Mouse (Mus musculus) left cerebral cortex, postnatal 4 days (tissue): ENCODE data around the gene Sema3b. TPM values are rescaled to one million over a fixed set of nuclear protein-coding genes. Genes with fewer than 3 reads are reported as not detected.

Experiments
- DNase-seq: peaks from one replicate; pipeline ENCODE4 v3.0.0-alpha.2; 2022
- intact Hi-C: fragments of 180-260 bp; cut with DNase I; formaldehyde crosslinking; loops from one replicate; pipeline ENCODE4 v1.15.1; 2025
- total RNA-seq, 2 experiments: library from RNA; stranded (reverse); gene quantifications; 2 replicates each; pipeline ENCODE4 v1.2.3; 2021

Gene Sema3b
- total RNA-seq, 2 experiments from 2014 or later: 3.9 to 5.6 TPM

GRCm38 (mm10) chr9:107617461-107617860, 8.4 kb upstream of the Sema3b start:
- no peak for DNase-seq
- intact Hi-C loops: no loop called here

- DNase-seq: no peak
- intact Hi-C loops: no loop called here
These were observed 6.0 kb upstream of the Sema3b start for GRCm38 (mm10) chr9:107615035-107615434.

- no peak for DNase-seq
- intact Hi-C loops: no loop called here
These were observed 4.0 kb upstream of the Sema3b start for GRCm38 (mm10) chr9:107612945-107613569.

GRCm38 (mm10) chr9:107612191-107612944, 3.3 kb upstream of the Sema3b start:
- DNase-seq: peak; percentile 100
- intact Hi-C loops: no loop called here

DNA sequence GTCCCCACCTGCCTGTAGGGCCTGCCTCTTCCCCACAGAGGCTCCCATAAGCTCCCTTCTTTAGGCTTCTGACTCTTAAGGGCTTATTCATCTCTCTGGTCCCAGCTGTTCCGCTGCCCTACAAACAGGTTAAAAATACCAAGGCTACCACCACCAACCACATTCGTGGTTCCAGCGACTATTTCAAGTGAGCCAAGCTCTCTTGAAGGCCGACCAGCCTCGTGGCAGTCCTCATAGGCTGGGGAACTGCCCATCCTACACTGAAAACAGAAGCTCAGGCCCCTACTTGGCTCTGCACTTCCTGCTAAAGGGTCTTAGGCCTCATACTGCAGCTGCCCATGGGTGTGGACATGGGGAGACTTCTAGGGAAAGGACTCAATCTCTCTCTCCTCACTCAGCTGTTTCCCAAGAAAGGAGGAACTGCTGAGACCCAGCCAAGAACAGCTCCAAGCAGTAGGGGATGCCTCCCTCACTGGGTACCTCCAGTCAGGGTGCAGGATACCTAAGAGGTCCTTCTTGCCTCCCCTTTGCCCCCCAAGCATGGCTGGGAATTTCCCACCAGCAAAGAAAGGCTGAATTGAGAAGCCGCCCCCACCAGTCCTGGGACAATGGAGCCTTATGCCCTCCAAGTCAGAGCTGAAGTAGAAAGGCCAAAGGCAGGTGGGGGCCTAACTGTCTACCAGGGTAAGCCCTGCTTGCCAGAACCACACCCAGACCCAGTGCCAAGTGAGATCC, 2.6 kb upstream of the Sema3b start:
- DNase-seq: no peak
- intact Hi-C loops: no loop called here

DNA sequence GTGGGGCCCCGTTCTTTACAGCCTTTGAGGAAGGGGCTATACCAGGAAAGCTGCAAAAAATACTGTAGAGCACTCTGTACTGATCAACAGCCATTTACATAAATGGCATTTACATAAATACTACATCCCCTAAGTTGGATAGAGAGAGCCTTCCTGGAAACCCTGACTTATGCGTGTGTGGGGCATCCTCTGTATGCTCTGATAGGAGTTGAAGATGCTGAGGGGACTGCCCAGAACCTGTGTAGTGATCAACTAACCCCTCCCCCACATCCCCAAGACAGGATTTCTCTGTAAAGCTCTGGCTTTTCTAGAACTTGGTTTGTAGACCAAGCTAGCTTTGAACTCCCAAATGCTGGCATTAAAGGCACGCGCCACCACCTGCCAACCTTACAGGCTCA, 403 bp upstream of the Sema3b start:
- no peak for DNase-seq
- intact Hi-C loops: no loop called here

GRCm38 (mm10) chr9:107607653-107608245, 1.3 kb downstream of the Sema3b start:
- intact Hi-C loops: no loop called here
- DNase-seq: no peak

GRCm38 (mm10) chr9:107607036-107607435, 2.0 kb downstream of the Sema3b start:
- DNase-seq: no peak
- intact Hi-C loops: no loop called here

- intact Hi-C loops: no loop called here
- no peak for DNase-seq
These were observed 2.4 kb downstream of the Sema3b start for GRCm38 (mm10) chr9:107606591-107606990.

GRCm38 (mm10) chr9:107605041-107605661, 3.9 kb downstream of the Sema3b start:
- intact Hi-C loops: no loop called here
- DNase-seq: no peak

DNA sequence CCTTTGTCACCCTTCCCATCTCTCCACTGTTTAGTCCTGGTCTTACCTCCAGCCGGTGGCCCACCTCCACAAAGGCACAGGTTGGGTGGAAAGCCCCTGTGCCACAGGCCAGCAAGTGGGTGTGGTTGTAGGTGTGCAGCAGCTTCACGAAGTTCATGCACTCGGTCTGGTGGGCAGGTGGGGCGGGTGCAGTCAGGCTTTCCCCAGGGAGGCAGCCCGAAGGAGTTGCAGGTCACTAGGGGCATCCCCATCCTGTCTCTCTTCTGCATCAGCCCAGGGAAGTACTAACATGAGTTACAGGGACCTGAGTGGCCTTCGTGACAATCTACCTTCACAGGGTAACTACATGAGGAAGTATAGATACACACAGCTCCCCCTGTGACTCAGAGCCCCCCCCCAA, 5.8 kb downstream of the Sema3b start:
- DNase-seq: no peak

DNA sequence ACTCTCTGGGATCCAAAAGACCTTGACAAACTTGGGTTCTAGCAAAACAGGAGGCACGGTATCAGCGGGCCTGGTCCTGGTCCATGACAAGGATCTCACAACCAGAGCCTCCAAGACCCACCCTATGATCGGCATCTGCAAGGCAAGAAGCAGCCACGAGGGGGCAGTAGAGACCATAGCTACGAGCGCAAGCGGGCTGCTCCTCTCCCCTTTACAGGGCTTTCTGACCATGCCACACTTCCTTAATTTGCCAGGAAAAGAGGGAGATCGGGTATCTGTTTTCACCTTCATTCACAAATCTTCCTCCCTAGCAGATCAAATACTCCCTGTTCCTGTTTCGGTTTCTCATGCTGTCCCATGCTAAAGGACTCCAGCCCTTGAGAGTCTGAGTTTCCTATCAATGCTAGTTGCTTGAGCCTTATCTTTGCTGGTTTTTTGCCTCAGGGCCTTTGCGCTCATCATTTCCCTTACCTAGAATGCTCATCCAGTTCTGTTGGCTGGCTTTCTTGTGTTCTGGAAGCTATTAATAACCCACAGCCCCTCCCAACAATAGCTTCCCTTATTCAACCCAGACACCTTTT, 6.9 kb downstream of the Sema3b start:
- intact Hi-C loops: loop anchor here (2.0 to 5.0 kb wide), 2 partner anchors 43 to 75 kb away; partner anchors contain the start of gene Gnat1
- peak; percentile 95 for DNase-seq

More for the DNA sequence above, 5.8 kb downstream of the Sema3b start:
- intact Hi-C loops: loop anchor here (2.0 to 5.0 kb wide), 2 partner anchors 42 to 74 kb away; partner anchors contain the start of gene Gnat1

GRCm38 (mm10) chr9:107601275-107601674, 7.8 kb downstream of the Sema3b start:
- intact Hi-C loops: loop anchor here (5.0 kb wide), 1 partner anchor 76 kb away; the partner anchor contains the start of gene Gnat1
- DNase-seq: no peak

DNA sequence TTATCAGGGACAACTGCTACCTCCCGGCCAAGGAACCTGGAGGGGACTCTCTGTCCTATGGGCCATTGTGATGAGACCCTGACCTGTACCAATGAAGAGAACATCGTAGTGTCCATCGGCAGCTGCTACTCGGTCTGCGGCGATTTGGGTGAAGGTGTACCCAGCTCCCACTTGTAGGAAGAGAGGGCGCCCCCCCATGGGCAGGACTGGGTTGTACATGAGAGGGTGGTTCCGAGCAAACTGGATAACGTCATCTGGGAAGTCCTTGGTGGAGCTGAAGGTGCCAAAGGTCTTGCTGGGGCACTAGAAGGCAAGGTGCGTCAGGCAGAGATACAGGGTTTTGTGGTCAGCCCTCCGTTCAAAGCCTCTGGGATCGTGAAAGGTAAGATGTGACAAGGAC, 8.3 kb downstream of the Sema3b start:
- intact Hi-C loops: loop anchor here (5.0 kb wide), 1 partner anchor 77 kb away; the partner anchor contains the start of gene Gnat1

DNA sequence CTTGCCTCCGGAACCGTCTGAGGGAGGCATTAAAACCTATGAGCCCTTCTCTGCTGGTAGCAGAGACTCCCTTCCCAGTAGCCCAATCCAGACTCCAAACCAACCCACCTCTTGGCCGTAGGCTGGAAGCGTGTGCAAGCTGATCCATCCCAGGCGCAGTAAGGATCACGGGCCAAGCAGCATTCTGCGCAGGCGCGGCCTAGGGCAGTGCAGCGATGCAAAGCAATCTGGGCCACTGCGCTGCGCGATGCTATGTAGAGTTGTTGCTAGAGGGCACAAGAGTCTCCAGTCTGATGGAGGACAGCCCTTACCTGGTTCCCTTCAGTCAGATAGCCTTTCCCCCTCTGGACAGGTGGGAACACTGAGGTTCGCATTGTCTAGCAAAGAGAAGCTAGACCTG, 9.2 kb downstream of the Sema3b start:
- DNase-seq: peak; percentile 50

More for the DNA sequence above, 8.3 kb downstream of the Sema3b start:
- no peak for DNase-seq

GRCm38 (mm10) chr9:107599433-107599832, 9.6 kb downstream of the Sema3b start:
- intact Hi-C loops: no loop called here
- no peak for DNase-seq

More for the DNA sequence above, 9.2 kb downstream of the Sema3b start:
- intact Hi-C loops: loop anchor here (5.0 kb wide), 1 partner anchor 77 kb away; the partner anchor contains the start of gene Gnat1

- no peak for DNase-seq
- intact Hi-C loops: no loop called here
These were observed 10.6 kb downstream of the Sema3b start for GRCm38 (mm10) chr9:107598385-107598784.

DNA sequence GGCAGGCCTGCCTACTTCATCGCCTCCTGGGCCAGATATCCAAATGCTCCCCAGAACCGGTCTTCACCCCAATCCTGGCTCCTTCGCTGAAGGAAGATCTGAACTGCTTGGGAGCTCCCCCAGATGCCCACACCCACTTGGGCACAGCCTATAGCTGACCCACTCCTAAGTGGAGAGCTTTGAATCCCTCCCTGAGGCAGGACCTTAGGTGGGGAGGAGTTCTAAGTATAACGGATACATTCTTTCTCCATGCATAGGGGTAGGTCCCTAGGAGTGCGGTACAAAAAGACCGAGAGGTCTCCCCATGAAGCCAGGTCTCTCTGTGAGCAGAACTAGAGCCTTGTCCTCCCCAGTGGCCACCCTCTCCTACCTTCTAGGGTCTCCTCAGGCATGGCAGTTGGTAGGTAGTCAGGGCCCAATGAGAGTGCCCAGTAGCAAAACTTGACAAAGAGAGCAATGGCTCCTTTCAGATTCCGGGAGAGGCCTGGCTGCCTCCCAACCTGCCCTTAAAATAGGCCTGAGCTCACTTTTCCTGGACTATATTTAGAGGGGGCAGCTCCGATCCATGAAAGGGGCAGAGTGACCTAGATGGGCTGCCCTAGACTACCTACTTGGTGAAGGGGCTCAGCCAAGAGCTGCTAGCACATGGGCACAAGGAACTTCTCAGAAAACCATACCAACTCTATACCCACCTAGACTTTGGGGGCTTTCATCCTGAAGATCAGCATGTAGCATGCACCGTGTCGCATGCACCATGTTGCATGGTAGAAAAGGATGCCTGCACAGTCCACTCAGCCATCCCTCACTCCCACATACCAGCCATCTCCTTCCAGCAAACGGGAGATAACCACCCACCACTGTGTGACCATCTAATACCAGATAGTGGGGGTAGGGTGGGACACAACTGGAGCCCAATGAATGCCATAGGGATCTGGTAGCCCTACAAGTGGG, 12.1 kb downstream of the Sema3b start:
- no peak for DNase-seq
- intact Hi-C loops: no loop called here
